Mouse (Mus musculus) monocyte, adult 2 months (primary cell): Measurements from ENCODE around the gene Nubp2.

Source experiments
- DNase-seq, 2 experiments: peaks; one replicate each; pipeline ENCODE4 v3.0.0; 2022; ENCODE audit warnings: low spot score in 2 of 2, low read depth in 1 of 2

Gene Nubp2

DNA sequence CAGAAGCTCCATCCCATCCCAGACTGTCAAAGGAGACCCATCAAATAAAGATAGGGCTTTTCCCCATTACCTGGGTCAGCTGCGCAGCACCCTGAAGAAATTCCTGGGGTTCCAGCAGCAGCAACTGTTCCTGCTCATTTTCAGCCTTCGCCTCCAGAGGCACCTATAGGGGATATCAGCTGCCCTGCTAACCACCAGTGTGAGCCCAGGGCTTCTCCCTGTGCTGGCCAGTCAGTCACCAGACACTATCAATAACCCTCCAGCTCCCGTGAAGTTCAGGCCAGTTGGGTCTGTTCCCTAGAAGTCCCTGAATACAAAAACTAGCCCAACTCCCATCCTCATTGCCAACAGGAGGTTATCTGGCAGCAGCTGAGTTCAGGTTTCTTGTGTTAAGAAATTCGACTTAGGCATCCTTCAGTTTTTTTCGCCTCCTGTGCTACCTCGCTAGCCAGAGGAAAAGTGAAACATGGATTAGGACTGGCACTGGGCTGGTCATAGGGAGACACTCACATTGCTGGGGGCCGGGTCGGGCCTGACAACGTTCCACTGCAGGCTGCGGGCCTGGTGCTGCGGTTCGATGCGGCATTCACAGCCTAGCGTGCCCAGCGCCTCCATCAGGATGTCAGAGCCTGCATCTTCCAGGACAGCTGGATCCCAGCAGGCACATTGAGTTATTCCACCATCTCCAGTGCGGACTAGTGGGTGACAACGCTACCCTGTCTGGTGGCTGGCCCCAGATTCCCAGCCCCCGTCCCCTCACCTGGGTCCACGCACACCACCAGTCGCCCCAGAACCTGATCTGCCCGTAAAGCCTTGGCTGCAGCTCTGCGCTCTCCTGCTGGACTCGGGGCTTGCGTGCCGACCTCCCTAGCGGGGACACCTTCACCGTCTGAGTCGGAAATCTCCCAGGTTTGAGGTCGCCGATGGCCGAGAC lies 8.2 kb upstream of the Nubp2 start:
- DNase-seq = no peak

GRCm38 (mm10) chr17:24893276-24893675 lies 7.1 kb upstream of the Nubp2 start:
- DNase-seq = no peak

DNA sequence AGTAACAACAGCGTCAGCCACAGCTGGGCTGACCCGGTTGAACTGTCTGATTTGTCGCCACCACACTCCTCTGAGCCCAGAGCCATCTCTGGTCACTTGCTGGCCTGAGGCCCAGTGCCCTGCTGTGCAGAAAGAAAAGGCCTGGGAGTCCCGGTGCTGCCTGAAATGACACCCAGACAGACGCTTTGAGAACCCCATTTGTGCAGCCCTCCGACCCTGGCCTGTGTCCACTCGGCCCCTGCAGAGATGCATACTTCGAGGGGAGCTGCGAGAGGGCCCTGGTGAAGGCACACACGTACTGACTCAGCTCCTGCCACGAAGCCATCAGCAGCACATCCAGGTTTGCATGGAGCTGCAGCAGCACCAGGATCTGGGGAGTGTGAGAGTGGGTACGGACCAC lies 6.6 kb upstream of the Nubp2 start:
- DNase-seq = no peak

DNA sequence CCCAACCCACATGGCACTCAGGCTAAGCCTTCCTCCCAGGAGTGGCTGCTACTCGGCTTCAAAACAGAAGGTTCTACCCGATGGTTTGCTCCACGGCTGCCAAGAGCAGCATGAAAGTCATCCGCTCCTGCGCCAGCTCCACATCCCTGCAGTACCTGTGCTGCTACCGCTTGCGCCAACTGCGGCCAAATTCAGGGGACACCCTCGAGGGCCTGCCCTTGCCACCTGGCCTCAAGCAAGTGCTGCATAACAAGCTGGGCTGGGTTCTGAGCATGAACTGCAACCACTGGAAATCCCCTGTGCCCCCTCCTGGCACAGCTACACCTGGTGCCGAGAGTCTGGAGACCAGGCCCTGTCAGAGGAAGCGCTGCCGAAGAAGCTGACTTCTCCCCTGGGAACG lies 5.2 kb upstream of the Nubp2 start:
- no peak for DNase-seq

GRCm38 (mm10) chr17:24890151-24891092 lies 4.3 kb upstream of the Nubp2 start:
- no peak for DNase-seq

DNA sequence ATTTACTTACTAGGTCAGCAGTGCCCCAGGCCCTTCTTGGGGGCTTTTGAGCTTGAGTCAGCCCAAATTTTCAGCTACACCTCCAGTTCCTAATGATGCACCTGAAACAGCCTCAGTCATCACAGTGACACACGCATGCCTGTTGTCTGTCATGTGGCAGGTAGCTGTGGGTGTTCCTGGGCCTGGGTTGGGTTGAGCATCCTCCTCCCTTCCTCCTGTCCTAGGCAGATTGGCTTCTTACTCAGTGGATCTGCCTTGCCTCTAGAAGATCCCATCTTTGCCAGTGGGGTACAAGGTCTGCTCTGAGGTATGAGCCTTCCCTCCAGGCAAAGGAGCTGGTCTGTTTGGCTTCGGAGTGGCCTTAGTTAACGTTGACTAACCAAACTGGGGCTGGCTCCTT lies 2.7 kb upstream of the Nubp2 start:
- DNase-seq = no peak

- no peak for DNase-seq
Observed at GRCm38 (mm10) chr17:24887291-24888080, 1.3 kb upstream of the Nubp2 start.

GRCm38 (mm10) chr17:24886932-24887271 lies 753 bp upstream of the Nubp2 start:
- no peak for DNase-seq

- no peak for DNase-seq
Observed at GRCm38 (mm10) chr17:24885356-24886133, 604 bp downstream of the Nubp2 start.

- no peak for DNase-seq
Observed at GRCm38 (mm10) chr17:24884391-24884790, 1.8 kb downstream of the Nubp2 start.

- DNase-seq = no peak
Observed at GRCm38 (mm10) chr17:24881738-24882440, 4.3 kb downstream of the Nubp2 start.

- DNase-seq = no peak
Observed at GRCm38 (mm10) chr17:24878531-24878930, 7.6 kb downstream of the Nubp2 start.

DNA sequence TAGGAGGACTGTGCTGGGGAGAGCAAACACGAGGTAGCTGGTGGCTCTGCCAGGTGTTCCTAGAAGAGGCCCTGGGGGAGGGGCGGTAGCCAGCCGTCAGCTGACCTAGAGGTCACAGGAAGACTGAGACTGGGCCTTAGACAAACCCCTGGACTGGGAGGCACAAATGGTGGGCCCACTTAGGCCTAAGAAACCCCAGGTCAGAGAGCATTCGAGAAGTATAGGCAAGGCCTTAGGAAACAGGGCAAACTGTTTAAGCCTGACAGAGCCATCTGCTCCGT lies 8.1 kb downstream of the Nubp2 start:
- DNase-seq = no peak

DNA sequence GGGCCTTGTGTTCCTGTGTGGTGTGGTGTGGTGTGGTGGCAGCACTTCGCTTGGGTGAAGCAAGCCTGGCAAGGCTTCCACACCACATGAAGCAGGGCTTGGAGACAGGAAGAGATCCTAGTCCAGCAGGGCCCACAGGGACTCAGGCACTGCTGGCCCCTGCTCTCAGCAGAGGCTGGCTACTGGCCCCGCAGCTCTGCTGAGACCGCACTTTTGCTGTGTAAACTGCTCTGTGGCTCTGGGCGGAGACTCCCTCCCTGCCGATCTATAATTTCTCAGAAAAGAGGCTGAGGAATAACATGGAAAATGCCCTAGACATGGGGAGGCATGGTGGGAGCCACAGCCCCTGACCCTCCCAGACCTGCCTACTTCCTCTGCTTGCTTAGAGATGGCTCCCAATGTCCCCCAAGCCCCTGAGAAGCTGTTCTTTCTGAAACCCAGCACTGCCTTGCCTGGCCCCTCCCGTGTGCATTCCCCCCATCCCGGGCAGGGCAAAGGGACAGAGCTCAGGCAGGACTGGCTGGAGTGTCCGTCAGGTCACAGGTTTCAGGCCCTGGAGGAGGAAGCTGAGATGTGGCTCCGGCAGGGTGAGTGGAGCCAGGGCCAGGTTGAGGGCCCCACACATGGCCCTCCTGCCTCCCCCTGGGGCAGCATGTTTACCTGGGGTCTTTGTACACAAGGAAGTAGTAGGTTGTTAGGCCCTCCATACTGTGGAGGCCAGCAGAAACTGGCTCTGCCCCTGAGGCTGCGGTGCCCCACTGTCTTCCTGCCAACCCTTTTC lies 8.6 kb downstream of the Nubp2 start:
- DNase-seq = no peak

- DNase-seq = no peak
Observed at GRCm38 (mm10) chr17:24874989-24875388, 11.2 kb downstream of the Nubp2 start.

DNA sequence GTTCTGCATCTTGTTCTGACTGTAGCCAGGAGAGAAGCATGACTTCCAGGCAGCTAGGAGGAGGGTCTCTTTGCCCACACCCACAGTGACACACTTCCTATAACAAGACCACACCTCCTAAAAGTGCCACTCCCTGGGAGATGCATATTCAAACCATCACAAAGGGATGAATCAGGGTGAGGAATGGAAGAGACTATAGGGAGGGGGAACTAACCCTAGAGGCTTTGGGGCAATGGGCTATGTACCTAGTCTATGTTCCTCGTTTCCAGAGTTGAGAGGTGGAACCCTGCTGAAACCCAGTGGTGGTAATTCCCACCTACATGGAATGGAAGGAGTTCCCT lies 11.8 kb downstream of the Nubp2 start:
- no peak for DNase-seq

DNA sequence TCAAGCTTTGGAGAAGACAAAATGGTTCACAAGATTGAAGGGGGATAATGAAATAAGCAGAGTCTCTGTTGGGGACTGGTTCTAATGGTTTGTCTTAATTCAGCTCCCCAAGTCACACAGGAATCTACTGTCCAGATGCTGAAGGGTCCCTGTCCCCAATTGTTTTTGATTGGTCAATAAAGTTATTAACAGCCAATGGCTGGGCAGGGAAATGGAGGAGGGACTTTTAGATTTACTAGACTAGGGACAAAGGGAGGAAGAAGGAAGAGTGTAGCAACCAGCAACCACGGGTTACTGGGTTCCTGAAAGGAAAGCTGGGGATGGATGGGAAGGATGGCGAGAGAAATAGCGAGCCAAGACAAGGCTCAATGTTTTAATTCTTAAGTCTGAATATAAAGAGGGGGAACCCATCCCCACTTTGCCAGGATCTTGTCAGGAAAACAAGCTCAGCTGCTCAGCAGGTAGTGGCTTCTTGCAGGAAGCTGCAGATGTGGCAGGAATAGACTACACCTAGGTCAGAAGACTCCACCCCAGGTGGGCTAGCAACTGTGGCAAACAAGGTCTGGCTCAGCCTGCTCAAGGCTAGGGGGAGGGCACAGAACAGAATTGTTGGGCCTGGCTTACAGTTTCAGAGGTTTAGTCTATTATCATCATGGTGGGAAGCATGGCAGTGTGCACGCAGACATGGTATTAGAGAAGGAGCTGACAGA lies 12.3 kb downstream of the Nubp2 start:
- DNase-seq = no peak

- DNase-seq = no peak
Observed at GRCm38 (mm10) chr17:24867914-24868313, 18.2 kb downstream of the Nubp2 start.

GRCm38 (mm10) chr17:24865776-24866175 lies 20.4 kb downstream of the Nubp2 start, which contains the start of gene Igfals:
Gene Igfals, plus strand, starts transcription at chr17:24865997.
- DNase-seq = no peak
